Mouse (Mus musculus): ENCODE measurements around the gene Dlx6. TPM values are rescaled to one million over a fixed set of nuclear protein-coding genes. Genes with fewer than 3 reads are reported as not detected.

The Dlx6 gene
- polyA plus RNA-seq, 1 experiment: not detected

DNA sequence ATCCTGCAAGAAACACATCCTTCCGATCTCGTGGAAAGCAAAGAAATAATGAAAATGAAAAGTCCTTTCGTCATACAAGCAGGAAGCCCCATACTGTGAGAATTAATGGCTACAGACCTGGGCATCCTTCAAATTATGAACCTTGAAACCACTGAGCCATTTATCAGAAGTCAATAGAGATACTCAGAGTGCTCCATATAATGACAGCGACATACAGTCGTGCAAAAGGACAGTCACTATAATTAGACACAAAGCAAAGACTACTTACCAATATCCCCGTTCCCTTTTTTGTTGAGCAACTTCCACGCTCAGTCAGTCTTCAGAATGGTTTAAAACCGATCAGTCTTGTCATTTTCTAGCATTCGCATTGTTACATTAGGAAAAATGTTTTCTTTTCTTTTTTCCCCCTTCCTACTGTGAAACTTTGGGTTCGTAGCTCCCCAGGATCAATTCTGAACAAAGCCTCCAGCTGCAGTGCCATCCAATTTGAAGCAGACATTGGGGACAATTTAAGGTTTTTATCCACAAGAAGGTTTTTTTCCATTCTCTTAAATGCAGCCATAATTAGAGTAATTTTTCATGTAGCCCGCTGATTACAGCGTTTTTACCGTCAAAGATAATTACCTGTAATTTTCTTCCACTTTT is 6.0 kb downstream of the Dlx6 start:
- no peak for TF ChIP-seq GATA1 (IDR thresholded peaks at IDR 0.05; ENCODE audit: low read length)

DNA sequence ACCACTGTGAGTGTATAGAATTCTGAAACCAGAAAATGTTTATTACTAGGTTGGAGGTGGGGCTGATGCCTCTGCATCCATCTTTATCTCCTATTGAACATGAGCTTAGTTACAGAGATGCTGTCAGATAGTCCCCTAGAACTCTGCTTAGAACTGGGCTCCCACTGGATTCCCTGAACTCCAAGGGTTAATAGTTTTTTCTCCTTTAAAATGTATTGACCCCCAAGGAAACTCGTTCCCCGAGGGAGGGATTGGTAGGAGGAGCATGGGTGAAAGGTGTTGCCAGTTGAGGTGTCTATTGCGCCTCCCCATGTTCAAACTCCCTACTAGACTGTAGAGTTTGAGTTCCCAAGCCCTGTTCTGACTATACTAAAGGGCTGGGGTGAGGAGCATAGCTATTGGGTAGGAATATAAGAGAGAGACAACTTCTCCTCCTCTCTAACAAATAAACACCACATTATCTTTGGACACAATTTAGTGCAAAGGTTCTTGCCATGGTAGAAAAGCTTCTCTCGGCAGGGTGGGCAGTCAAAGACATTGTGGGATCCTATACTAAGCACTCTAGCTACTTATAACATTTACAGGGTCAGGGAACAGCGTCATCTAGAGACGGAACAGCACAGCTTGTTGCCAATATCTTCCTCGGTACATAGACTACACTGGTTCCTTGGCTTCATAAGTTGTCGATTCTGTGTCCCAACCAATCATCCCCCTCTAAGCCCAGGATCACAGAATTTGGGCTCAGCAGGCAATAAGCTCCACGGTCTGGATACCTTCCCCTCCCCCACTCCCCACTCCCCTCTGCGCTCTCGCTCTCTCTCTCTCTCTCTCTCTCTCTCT is 7.0 kb downstream of the Dlx6 start:
- TF ChIP-seq GATA1 (IDR thresholded peaks at IDR 0.05; ENCODE audit: low read length): no peak

DNA sequence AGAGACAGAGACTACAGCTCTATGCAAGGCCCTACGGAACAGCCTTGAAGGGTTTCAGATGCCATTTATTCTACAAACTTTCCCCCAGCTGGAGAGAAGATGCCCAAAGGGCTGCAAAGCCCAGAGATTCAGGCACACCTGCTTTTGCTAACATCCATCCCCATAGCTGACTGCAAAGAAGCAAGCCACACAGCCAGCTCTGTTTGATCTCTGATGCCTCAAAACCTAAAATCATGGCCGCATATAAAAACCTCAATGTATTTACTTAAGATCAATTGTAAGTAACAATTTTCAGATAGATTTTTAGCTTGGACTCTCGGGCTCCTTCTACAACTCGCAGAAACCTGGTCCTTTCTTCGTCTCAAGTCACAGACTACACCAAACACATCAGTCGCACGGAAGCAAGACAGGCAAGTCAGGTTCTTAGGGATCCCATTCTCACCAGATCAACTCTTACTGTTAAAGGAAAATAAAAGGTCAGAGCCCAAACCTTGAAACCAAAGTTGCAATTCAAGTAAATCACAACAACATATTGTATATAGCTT is 7.8 kb downstream of the Dlx6 start:
- no peak for TF ChIP-seq GATA1 (IDR thresholded peaks at IDR 0.05; ENCODE audit: low read length)

DNA sequence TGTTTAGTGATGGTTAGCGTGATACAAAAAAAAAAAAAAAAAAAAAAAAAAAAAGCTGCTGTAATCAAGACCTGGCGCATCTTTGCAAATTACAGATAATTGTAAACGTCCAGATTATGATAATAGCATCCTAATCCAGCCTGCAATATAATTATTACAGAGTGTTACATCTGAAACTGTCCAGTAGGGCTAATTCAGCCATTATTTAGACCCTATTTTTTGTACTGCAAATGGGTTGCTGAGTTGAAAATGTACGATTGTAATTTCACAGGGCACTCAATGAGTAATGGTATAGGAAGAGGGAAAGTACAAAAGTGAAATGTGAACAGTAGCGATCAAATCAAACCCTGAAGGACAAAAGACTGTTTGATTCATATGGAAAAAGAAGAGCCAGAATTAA is 8.6 kb downstream of the Dlx6 start:
- TF ChIP-seq GATA1 (IDR thresholded peaks at IDR 0.05; ENCODE audit: low read length): no peak

DNA sequence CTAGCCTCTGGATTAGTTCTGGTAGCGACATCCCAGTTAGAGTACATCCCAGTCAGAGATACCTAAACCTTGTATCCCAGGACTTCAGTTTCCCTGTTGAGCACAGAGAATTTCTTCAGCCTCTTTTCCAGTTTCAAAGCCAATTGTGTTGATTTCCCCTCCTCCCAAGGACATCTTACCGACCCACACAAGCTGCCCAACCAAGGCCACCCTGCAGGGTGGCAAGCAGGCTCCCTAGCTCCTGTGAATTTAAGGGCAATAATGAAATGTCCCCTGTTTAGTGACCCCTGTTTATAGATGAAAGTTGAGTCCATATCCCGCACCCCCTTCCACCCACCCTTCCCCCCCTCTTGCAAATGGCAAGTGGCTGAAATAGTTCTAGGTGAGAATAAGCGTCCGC is 9.7 kb downstream of the Dlx6 start:
- no peak for TF ChIP-seq GATA1 (IDR thresholded peaks at IDR 0.05; ENCODE audit: low read length)

DNA sequence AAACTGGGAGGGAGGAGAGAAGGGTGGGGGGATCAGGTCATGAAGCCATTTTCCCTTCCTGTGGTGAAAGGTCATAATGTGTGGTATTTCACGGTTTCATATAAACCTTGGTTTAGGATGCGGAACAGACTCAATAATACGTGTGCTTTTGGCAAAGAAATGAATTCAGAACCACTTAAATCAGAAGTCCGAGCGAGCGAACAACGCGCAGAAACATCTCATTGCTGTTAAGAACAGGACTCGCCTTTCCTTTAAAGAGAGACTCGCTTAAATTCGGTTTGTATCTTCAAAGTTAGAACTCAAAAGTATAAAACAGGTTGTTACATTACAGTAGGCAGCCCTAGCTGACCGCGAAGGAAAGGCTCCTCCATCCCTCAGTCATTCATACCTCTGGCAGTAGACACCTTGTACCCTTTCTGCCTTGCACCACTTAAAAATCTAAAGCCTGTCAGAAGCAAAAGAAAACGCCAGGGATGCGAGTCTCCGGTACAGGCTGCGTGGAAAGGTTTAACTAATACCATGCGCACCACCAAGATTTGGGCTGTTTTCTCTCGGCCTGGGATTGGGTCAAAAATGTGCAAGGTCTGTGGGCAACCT is 10.4 kb downstream of the Dlx6 start:
- TF ChIP-seq GATA1 (IDR thresholded peaks at IDR 0.05; ENCODE audit: low read length): no peak

DNA sequence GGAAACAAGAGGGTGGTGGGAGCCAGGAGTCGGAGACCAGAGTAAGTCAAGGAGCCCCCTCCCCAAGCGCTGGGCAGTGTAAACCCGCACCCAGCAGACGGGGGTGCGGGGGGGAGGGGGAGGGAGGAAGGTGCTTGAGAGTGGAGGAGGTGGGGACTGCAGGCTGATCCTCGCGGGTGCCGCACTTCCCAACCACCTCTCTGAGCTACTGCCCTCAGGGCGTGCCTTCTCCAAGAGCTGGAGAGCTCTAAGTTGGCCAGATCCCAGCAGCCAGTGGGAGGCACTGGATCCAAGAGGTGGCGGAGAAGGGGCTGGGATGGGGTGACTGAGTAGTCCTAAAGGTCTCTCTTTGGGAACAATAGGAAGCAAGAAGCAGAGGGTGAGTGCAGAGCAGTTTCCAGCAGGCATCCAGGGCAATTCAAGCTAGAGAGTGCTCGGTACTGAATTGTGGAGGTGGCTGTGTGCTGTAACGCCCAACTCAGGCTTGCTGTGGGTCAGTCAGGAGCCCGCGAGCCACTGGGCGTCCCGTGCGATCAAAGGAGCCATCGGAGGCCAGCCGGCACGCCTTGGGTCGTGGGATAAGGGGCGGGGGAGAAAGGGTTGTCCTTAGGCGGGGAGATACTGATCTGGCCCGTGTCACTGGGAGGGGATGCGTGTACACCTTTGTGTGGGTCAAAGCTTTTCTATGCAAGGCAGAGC is 11.1 kb downstream of the Dlx6 start:
- no peak for TF ChIP-seq GATA1 (IDR thresholded peaks at IDR 0.05; ENCODE audit: low read length)

DNA sequence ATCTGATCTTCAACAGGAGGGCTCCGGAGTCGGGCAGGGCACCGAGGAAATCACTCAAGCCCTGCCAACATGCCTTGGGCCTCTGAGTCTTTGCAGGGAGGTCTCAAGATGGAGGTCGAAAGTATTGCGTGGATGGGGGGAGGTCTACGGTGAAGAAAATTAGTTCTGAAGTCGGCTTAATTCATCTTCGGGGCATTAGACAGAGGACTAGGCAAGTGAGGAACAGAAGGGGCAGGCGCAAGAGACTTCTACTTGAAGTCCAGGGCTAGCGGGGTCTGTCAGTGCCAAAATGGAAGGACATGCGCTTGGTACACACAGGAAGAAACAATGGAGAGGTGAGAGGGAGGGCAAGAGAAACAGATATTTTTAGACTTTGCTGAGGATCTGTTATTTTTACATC is 12.0 kb downstream of the Dlx6 start:
- no peak for TF ChIP-seq GATA1 (IDR thresholded peaks at IDR 0.05; ENCODE audit: low read length)

DNA sequence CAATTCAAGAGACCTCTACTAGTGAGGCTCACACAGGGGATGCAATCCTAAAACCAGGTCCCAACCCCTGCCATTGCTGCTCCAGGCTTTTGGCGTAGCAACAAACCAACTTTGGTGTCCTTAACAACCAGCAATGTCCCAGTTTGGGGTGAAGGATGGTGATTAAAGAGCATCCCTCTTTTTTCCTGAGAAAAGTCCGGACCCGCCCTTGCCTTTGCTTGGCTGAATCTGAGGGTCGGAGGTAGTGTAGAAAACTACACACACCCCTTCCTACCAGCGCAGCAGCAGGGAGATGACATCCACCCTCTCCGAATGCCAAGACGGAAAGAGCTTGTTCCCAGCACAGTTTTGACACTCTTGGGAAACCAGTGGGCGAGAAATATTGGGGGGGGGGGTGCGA is 12.5 kb downstream of the Dlx6 start:
- no peak for TF ChIP-seq GATA1 (IDR thresholded peaks at IDR 0.05; ENCODE audit: low read length)

DNA sequence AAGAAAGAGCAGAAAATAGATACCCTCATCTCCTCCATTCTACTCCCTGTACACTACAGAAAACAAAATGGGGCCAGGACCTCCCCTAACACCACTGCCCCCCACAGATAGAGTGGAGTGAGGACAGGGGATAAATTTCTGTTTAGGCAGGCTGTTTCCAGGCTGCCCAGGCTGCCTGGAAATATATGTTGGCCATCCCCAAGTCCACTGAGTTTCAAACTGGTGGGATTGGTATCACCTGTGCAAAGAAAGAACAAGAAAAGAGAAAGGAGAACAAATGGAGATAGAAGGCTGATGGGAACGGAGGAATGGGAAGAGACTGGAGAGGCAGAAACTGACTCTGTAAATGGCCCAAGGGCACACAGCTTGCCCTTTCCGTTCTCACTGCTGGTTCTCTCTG is 13.1 kb downstream of the Dlx6 start:
- no peak for TF ChIP-seq GATA1 (IDR thresholded peaks at IDR 0.05; ENCODE audit: low read length)

DNA sequence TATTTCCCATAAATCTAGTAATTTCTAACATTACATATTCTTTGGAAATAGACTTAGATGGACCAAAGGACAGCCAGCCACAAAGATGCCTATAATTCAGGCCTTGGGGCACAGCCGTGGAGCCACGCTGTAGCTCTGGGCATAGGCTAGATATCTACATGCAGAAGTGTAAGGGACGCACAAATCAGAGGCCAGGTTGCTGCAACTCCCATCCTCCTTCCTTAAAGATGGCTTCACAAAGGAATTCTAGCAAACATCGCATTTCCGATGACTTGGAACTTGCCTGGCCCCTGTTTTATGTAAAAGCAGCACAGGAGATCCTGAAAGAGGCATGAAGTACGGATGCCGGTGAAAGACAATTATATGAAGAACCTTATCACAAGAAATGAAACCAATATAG is 13.6 kb downstream of the Dlx6 start:
- no peak for TF ChIP-seq GATA1 (IDR thresholded peaks at IDR 0.05; ENCODE audit: low read length)

DNA sequence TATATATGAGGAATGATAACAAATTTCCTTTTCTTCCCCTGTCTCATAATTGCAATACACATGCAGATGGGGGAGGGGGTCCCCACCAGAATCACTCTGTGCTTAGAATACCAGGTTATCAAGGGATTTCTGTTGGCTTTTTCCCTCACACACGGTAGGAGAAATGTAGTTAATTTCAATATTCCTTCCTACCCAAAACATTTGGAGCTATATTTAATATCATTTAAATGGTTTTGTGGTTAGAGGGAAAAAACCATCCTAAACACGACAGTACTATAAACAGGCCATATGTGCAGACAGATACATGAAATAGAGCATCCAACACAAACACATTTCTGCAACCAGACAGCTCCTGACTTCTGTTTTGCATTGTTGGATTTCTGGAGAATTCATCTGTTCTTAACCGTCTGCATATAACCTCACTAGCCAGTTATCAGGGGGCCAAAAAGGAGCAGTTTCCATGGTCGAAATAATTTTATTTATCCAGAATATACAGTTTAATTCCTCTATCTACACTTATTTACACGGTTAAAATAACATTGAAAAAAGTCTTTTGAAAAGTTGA is 14.3 kb downstream of the Dlx6 start:
- no peak for TF ChIP-seq GATA1 (IDR thresholded peaks at IDR 0.05; ENCODE audit: low read length)

DNA sequence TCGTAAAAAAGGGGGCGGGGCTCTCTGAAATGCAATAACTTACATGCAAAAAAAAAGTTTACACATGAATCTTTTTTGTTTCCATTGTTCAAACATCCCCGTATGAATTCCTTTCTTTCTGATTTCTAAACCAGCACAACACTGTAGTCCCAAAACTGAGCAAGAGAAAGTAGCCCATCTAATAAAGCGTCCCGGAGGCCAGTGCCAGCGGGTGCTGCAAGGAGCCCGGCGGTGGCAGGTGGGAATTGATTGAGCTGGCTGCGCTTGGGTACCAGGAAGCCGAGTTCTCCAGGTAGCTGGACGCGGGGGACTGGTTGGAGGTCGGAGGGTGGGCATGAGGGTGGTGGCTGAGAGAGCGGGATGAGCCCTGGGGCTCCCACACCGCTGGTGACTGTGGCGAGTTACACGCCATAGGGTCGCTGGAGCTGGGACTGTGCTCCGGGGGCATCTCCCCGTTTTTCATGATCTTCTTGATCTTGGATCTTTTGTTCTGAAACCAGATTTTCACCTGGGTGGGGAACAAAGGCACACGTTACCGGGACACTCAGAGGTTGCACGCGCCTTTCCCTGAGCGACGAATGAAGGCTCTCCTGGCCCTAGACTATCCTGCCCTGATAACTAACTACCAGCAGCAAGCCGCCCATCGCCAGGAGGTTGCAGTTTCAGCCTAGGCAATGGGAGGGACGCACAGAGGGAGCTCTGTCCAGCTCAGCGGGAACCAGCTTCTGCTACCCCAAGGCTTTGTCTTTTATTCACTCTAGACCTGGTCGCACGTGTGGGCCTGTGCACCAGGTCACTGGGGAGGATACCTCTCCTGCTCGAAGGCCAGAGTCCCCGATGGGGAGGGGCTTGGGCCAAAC is 15.1 kb downstream of the Dlx6 start:
- no peak for TF ChIP-seq GATA1 (IDR thresholded peaks at IDR 0.05; ENCODE audit: low read length)

DNA sequence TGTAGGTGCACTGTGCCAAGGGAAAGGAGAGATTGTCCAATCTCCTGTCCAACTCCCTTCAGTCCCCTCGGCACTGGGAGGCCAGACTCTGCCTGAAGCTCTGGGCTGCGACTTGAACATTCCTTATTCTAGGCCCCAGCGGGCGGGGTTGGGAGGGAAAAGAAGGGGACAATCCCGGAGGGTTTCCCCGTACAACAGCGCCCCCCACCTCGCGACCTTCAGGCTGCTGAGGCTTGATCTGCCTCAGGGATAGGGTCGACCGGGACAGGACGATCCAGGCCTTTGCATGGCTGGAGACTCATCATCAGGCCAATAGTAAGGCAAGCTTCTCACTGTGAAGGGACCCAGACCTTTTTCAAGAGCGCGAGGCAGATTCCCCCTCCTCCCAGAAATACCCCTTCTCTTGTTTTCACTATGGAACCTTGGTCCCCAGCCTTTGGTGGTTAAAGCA is 15.7 kb downstream of the Dlx6 start:
- TF ChIP-seq GATA1 (IDR thresholded peaks at IDR 0.05; ENCODE audit: low read length): no peak

Measured in G1E-ER4 (cell line).